Mouse (Mus musculus) spleen, adult 2 months (tissue): Measurements from ENCODE around the gene Atxn7l3.

Experiments used
- CTCF ChIP-seq: fragments of 200-500 bp; IDR thresholded peaks from 2 replicates; pipeline ENCODE4 v1.5.1; 2011; ENCODE audit warnings: mild to moderate bottlenecking, inconsistent platforms; ENCODE audit not compliant: insufficient read depth, insufficient read length, insufficient replicate concordance; ENCODE audit errors: extremely low read depth
- POLR2A ChIP-seq: fragments of 200-500 bp; IDR thresholded peaks from 2 replicates; pipeline ENCODE4 v1.6.1; 2011; ENCODE audit warnings: low read depth, low read length, inconsistent platforms

DNA sequence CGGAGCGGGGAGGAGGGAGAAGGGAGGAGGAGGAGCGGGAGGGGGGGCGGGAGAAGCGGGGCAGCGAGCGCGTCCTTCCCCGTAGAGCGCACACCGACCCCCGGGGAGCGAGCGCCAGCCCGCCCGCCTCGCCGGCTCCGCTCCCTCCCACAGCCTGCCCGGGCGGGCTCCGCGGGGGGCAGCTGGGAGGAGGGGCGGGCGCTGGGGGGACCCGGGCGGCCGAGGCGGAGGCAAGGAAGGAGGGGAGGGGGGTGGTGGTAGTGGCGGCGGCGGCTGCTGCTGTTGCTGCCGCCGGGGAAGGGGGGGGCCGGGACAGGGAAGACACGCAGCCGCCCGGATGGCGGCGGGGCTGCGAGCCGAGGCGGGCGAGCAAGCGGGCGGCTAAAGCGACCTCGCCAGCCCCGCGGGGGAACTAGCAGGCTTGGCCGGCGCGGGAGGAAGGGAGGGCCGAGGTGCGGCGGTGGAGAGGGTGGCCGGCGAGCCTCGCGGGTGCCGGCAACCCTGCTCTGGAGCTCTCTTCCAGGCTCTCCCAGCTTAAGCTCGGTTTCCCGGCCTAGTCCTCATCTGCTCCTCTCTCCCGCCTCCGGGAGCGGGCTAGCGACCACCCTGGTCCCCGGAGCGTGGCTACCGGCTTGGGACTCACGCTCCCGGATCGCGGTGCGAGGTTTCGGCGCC, 21.6 kb upstream of the Atxn7l3 start:
- TF ChIP-seq CTCF (no peak), POLR2A (no peak)
